Mouse (Mus musculus): ENCODE results near the gene Wdr1. TPM values are rescaled to one million over a fixed set of nuclear protein-coding genes. Genes with fewer than 3 reads are reported as not detected.

The Wdr1 gene
- polyA plus RNA-seq, 1 experiment from 2014 or later: 176 TPM

DNA sequence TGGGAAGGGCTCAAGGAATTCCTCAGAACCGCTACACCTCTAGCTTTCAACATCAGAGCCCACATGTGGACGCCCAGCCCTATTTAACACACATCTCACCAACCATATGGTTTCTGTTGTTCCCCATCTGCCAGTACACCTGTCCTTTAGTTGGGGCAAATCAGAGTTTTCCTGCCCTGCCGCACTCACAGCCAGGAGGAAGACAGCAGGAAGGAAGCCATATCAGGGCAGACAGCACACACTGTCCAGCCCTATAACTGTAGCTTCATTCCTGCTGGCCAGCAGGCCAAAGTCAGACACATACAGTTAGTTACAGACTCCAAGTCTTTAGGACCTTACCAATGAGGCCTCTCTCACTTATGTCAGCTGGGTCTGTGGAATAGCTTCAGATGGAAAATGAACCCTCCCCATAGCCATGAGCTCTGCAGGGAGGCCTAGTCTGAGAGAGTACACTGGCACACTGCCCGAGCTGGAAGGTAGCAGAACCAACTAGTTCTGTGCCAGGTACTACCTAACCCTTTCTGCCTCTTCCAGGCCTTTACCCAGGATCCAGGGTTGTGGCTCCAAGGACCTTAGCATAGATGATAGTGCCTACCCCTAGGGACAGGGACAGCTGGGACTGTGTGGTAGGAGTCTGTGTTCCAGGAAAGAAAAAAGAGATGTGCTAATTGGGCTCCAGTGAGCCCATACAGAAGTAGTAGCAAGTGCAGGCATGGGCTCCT is 19.4 kb downstream of the Wdr1 start:
- 71% methylated on average over 4 of the region's 4 CpGs for WGBS
- peaks cover 90% of the 10 kb centered on the region for H3K36me3 ChIP-seq
- peak; percentile 62 for ATAC-seq (replicated peaks)

DNA sequence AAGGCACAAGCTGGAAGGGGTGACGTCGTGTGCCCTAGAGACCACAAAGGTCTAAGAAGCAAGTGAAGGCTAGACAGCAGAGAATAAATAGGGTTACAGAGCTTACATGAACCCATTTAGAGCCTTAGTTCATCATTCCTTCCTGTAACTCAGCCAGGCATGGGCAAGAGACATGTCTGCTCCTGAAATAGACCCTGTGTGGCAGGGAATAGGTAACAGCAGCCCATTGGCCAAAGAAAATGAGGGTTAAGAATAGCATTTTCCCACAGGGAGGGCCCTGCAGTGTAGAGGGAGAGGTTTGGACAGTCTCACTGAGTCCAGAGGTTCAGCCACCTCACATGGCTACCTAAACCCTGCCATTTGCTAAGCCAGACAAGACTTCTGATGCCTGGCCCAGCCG is 21.3 kb downstream of the Wdr1 start:
- Histone ChIP-seq H3K36me3 (peaks cover 90% of the 10 kb centered on the region), H3K4me3 (no peak overlapping the region), H3K9me3 (no peaks in the 10 kb centered on the region), H3K27me3 (no peaks in the 10 kb centered on the region), H3K4me1 (peaks cover 14% of the 10 kb centered on the region; the same call in 1 of the 2 replicates), H3K9ac (replicated peaks) (no peak overlapping the region), H3K27ac (replicated peaks) (no peak overlapping the region), H3K4me2 (replicated peaks) (no peak overlapping the region)
- ATAC-seq (replicated peaks): no peak
- 95% methylated on average over 3 of the region's 3 CpGs for WGBS

More for the DNA sequence above, 19.4 kb downstream of the Wdr1 start:
- Histone ChIP-seq H3K9me3 (no peaks in the 10 kb centered on the region), H3K9ac (replicated peaks) (no peak overlapping the region), H3K4me1 (peaks cover 14% of the 10 kb centered on the region), H3K27me3 (no peaks in the 10 kb centered on the region), H3K4me3 (no peak overlapping the region), H3K27ac (replicated peaks) (peak overlapping the region; percentile 32), H3K4me2 (replicated peaks) (no peak overlapping the region)

DNA sequence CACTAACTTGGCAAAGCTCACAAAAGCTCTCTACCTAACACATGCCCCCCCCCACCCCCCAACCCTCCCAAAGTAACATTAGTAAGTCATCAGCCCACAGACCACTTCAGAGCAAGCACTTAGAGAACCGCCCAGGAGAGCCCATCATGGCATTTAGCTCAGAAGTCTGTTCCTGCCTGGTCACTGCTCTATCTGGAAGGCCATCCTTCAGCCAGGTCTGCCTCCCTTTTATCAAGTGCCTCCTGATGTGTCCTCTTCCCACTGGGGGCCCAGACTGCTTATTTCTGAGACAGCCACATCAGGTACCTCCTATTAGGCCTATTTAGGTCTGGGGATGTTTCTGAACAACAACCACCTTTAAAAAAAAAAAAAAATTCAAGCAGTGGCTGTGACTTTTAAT is 22.1 kb downstream of the Wdr1 start:
- no peak overlapping the region for H3K9ac ChIP-seq (replicated peaks)
- no peaks in the 10 kb centered on the region for H3K27me3 ChIP-seq
- H3K4me2 ChIP-seq (replicated peaks): no peak overlapping the region
- H3K4me1 ChIP-seq: peaks cover 14% of the 10 kb centered on the region; the same call in 1 of the 2 replicates
- H3K9me3 ChIP-seq: no peaks in the 10 kb centered on the region
- no peak overlapping the region for H3K4me3 ChIP-seq
- no peak overlapping the region for H3K27ac ChIP-seq (replicated peaks)
- peaks cover 90% of the 10 kb centered on the region for H3K36me3 ChIP-seq
- 91% methylated on average over 1 of the region's 1 CpGs for WGBS
- no peak for ATAC-seq (replicated peaks)

DNA sequence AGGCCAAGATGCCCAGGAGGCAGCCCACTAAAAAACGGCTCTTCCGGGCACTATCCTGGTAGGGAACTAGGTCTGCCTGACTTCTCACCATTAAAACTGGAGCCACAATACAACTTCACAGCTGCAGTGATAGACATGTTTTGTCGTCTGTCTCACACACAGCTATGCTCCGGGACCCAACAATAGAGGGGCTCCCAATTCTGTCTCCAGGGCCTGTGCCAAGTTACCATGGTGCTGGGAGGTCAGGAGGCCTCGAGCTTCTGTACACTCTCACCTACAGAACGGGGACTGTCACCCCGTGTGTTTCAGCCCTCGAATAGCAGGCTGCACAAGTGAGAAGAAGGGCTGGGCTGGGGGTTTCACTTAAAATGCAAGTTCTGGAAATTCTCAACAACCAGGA is 24.5 kb downstream of the Wdr1 start:
- Histone ChIP-seq H3K9ac (replicated peaks) (no peak overlapping the region), H3K4me1 (peaks cover 1% of the 10 kb centered on the region; the same call in 1 of the 2 replicates), H3K27ac (replicated peaks) (0 out of 2 replicates have a peak overlapping the region, but pooled peaks have one; percentile 0), H3K4me3 (no peak overlapping the region), H3K4me2 (replicated peaks) (no peak overlapping the region), H3K9me3 (no peaks in the 10 kb centered on the region), H3K36me3 (peaks cover 87% of the 10 kb centered on the region), H3K27me3 (no peaks in the 10 kb centered on the region)
- peak; percentile 64 for ATAC-seq (replicated peaks)
- WGBS: 50% methylated on average over 8 of the region's 8 CpGs

DNA sequence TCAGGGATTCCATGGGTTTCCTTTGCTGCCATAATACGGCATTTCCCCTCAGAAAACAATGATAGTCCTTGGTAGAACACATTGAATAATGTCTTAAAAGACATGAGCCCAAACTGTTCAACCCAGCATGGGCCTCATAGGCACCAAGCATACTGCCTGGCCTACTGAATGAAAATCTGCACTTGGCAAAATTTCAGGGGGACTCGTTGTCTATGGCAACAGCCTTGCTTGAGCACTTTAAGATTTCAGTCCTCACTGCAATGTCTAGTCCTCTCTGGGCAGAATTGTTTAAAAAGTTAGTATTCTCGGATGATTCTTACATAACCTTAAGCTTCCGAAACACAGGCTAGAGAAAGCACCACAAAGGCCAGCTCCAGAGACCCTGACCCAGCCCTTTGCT is 25.2 kb downstream of the Wdr1 start:
- H3K36me3 ChIP-seq: peaks cover 86% of the 10 kb centered on the region
- H3K4me1 ChIP-seq: no peaks in the 10 kb centered on the region
- no peaks in the 10 kb centered on the region for H3K9me3 ChIP-seq
- ATAC-seq (replicated peaks): no peak
- H3K4me3 ChIP-seq: no peak overlapping the region
- 77% methylated on average over 4 of the region's 4 CpGs for WGBS
- H3K27me3 ChIP-seq: no peaks in the 10 kb centered on the region
- no peak overlapping the region for H3K4me2 ChIP-seq (replicated peaks)
- 0 out of 2 replicates have a peak overlapping the region, but pooled peaks have one; percentile 0 for H3K27ac ChIP-seq (replicated peaks)
- no peak overlapping the region for H3K9ac ChIP-seq (replicated peaks)

DNA sequence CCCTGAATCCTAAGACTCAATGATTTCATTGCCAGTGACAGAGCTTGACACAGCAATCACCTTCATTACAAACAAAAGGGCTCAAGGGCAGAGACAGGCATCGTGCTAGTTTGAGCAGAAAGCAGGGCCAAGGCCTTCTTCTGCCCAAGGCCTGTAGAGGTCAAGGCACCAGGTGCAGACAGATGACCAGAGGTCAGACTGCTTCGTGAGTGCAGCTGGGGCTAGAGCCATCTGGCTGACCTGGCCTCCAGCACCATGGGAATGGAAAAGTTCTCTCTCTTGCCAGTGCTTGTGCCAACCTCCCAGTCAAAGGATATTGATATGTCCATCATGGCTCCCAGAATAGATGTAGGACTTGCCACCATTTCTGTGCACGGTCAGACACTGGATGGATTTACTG is 26.2 kb downstream of the Wdr1 start:
- H3K4me2 ChIP-seq (replicated peaks): no peak overlapping the region
- no peaks in the 10 kb centered on the region for H3K4me1 ChIP-seq
- WGBS: 93% methylated on average over 3 of the region's 3 CpGs
- H3K27me3 ChIP-seq: no peaks in the 10 kb centered on the region
- no peaks in the 10 kb centered on the region for H3K9me3 ChIP-seq
- no peak overlapping the region for H3K4me3 ChIP-seq
- peaks cover 86% of the 10 kb centered on the region for H3K36me3 ChIP-seq
- H3K9ac ChIP-seq (replicated peaks): no peak overlapping the region
- H3K27ac ChIP-seq (replicated peaks): no peak overlapping the region
- ATAC-seq (replicated peaks): no peak

DNA sequence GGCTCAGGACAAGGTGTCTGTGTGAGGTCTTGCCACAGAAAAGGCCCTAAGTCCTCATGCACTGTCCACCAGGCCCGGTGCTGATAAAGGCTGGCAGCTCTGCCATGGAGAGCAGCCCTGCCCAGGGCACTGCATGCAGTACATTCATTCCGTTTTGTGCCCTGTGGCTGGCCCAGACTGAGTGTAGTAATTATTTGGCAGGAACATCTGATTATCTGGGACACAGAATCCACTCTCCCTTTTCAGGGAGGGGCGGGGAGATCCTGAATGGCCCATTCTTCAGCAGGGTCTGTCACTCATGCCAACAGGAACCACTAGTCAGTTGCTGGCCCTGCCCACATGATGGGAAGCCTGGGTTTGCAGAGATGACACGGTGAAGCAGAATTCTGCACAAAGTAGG is 30.9 kb downstream of the Wdr1 start:
- Histone ChIP-seq H3K27me3 (no peaks in the 10 kb centered on the region), H3K9me3 (no peaks in the 10 kb centered on the region), H3K36me3 (peaks cover 88% of the 10 kb centered on the region), H3K9ac (replicated peaks) (no peak overlapping the region), H3K4me1 (no peaks in the 10 kb centered on the region), H3K4me2 (replicated peaks) (no peak overlapping the region), H3K4me3 (no peak overlapping the region), H3K27ac (replicated peaks) (no peak overlapping the region)
- 60% methylated on average over 4 of the region's 4 CpGs for WGBS
- peak; percentile 63 for ATAC-seq (replicated peaks)

DNA sequence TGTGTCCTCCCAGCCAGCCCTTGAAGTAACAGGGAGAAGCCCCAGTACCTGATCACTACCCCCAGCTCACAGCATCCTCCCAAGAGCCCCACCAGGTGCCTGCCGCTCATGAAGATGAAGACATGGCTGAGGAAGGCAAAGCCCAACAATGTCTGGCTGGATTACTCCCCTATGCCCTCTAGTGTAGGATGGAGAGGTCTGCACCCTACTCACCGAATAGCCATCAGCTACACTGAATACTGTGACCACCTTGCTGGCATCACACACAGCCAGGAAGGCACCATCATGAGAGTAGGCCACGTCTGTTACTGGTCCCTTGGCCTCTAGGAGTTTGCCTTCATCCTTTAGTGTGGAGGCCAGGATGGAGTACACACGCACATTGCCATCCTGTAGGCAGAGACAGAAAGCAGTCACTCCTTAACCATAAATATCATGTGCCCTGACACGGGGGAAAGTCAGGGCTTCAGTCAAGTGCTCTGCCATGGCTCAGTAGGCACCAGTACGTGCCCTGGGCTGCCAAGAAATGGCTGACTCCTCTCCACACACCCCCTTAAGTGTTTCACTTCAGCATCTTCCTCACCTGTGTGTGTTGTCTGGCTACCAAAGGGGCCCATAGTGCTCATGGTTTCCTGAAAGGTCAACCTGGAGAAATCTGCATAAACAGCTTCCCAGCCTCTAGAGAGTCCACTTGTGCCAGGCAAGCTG is 33.1 kb downstream of the Wdr1 start:
- Histone ChIP-seq H3K27ac (replicated peaks) (no peak overlapping the region), H3K4me3 (no peak overlapping the region), H3K9ac (replicated peaks) (no peak overlapping the region), H3K4me1 (no peaks in the 10 kb centered on the region), H3K9me3 (no peaks in the 10 kb centered on the region), H3K27me3 (no peaks in the 10 kb centered on the region), H3K4me2 (replicated peaks) (no peak overlapping the region), H3K36me3 (peaks cover 82% of the 10 kb centered on the region)
- ATAC-seq (replicated peaks): peak; percentile 26; the same call in 1 of the 2 replicates
- WGBS: 77% methylated on average over 6 of the region's 6 CpGs

DNA sequence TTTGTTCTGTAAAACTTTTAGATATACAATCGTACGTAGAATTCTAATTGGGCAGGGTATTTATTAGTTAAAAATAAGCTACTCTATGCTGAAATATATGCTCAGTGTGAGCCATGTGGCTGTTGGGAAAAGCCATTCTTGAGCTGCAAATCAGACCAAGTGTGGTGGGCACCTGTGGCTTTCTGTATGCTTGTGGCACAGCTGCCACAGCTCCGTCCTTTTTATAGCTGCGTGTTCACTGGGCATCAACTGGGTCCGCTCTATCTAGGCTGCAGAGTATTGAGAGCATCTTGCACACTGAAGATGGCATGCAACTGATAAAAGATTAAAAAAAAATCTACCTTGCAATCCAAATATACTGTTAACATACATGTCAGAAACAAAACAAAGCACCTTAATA is 40.0 kb downstream of the Wdr1 start:
- peaks cover 25% of the 10 kb centered on the region for H3K36me3 ChIP-seq
- no peaks in the 10 kb centered on the region for H3K9me3 ChIP-seq
- H3K4me2 ChIP-seq (replicated peaks): no peak overlapping the region
- H3K27me3 ChIP-seq: no peaks in the 10 kb centered on the region
- H3K9ac ChIP-seq (replicated peaks): no peak overlapping the region
- H3K27ac ChIP-seq (replicated peaks): no peak overlapping the region
- no peak for ATAC-seq (replicated peaks)
- no peak overlapping the region for H3K4me3 ChIP-seq
- 95% methylated on average over 5 of the region's 5 CpGs for WGBS
- H3K4me1 ChIP-seq: no peaks in the 10 kb centered on the region

DNA sequence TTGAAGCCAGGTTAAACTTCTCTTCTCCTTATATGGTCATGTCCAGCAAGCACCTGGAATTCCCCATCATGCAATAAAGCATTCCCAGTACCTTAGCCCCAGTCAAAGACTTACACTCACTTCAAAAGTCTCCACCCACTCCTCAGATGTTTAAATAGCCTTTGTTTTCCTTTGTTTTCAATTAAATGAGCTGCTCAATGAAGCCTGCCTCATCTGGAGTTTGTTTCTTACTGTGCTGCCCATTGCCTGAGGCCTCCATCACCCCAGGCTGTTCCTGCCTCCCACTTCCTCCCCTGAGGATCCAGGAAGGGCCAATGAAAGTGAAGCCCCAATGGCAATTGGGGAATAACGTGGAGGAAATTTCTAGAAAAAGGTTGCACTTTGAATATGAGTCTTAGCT is 42.2 kb downstream of the Wdr1 start:
- Histone ChIP-seq H3K9ac (replicated peaks) (no peak overlapping the region), H3K9me3 (no peaks in the 10 kb centered on the region), H3K27me3 (no peaks in the 10 kb centered on the region), H3K4me1 (no peaks in the 10 kb centered on the region), H3K27ac (replicated peaks) (no peak overlapping the region), H3K4me3 (no peak overlapping the region), H3K36me3 (0 out of 2 replicates have a peak, but pooled peaks cover 5% of the 10 kb centered on the region), H3K4me2 (replicated peaks) (no peak overlapping the region)
- no peak for ATAC-seq (replicated peaks)
- WGBS: 30% methylated on average over 1 of the region's 1 CpGs

DNA sequence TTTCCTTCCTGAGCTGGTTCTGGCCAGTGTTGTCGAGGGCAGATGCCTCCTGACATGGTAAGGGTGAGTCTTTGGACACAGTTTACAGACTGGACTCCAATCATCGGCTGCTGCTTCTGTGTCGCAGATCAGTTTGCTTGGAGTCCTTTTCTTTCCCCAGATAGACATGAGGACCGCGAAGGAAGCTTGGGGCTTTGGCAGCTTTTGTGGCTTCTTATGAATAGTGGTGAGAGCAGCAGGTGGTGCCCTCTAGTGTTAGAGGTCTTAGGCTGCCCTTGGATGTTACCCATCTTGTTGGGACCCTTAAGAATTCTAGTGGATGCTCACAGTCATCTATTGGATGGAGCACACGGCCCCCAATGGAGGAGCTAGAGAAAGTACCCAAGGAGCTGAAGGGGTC is 46.8 kb downstream of the Wdr1 start:
- Histone ChIP-seq H3K9ac (replicated peaks) (no peak overlapping the region), H3K36me3 (no peaks in the 10 kb centered on the region), H3K4me1 (no peaks in the 10 kb centered on the region), H3K4me3 (no peak overlapping the region), H3K4me2 (replicated peaks) (no peak overlapping the region), H3K27ac (replicated peaks) (no peak overlapping the region), H3K27me3 (no peaks in the 10 kb centered on the region), H3K9me3 (no peaks in the 10 kb centered on the region)
- no peak for ATAC-seq (replicated peaks)
- WGBS: 57% methylated on average over 6 of the region's 6 CpGs

DNA sequence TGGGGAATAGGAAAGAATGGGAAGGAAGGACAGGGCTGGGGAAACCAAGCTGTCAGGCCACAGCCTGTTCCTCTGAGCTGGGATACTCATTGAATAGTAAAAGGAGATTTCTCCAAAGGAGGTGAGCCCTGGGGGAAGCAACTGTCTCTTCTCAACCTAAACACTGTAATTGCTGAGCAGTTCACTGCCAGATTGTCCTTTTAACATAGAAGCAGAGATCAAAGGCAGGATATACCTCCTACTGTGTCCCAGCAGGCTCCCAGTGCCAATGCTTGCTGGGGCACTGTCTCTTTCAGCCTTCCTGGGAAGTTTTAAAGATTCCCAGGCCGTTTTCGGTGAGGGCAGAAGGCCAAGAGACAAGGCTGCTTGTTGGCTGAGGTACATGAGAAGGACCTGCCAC is 50.0 kb downstream of the Wdr1 start:
- Histone ChIP-seq H3K4me2 (replicated peaks) (no peak overlapping the region), H3K27me3 (no peaks in the 10 kb centered on the region), H3K9ac (replicated peaks) (no peak overlapping the region), H3K9me3 (no peaks in the 10 kb centered on the region), H3K36me3 (no peaks in the 10 kb centered on the region), H3K4me1 (no peaks in the 10 kb centered on the region), H3K27ac (replicated peaks) (no peak overlapping the region), H3K4me3 (no peak overlapping the region)
- no peak for ATAC-seq (replicated peaks)
- 38% methylated on average over 2 of the region's 2 CpGs for WGBS
